Mouse (Mus musculus) erythroid progenitor cell, adult 5-6 weeks (primary cell): ENCODE measurements around the gene Bet1l. TPM values are rescaled to one million over a fixed set of nuclear protein-coding genes. Genes with fewer than 3 reads are reported as not detected.

ENCODE experiments used
- ATAC-seq: replicated peaks from 2 replicates; pipeline ENCODE4 v1.8.0; 2016; ENCODE audit warnings: moderate number of reproducible peaks, mild to moderate bottlenecking, moderate TSS enrichment, inconsistent platforms; ENCODE audit not compliant: poor library complexity, low FRiP score, severe bottlenecking
- total RNA-seq, 2 experiments: library from RNA; stranded (forward) in 1 of 2; stranded (reverse) in 1 of 2; fragments of 150-400 nt in 1 of 2; fragments of 186-747, 209-891 nt in 1 of 2; gene quantifications; 2 replicates each; pipeline versions ENCODE4 v1.2.3 to v1.2.4; 2015 to 2017; ENCODE audit warnings: low replicate concordance in 2 of 2

Gene Bet1l
- total RNA-seq, 2 experiments from 2014 or later = 9.2 to 9.4 TPM

- no peak for ATAC-seq
Observed at GRCm38 (mm10) chr7:140836243-140837115, 20.9 kb downstream of the Bet1l start.

- ATAC-seq = no peak
Observed at GRCm38 (mm10) chr7:140835758-140836087, 21.7 kb downstream of the Bet1l start.

- ATAC-seq = 0 out of 2 replicates have a peak, but pooled peaks have one; percentile 25
Observed at GRCm38 (mm10) chr7:140834968-140835757, 22.2 kb downstream of the Bet1l start, which contains the start of gene Urah. TSS of gene Urah (plus strand) at chr7:140835018.

GRCm38 (mm10) chr7:140833341-140833740 is 24.0 kb downstream of the Bet1l start:
- ATAC-seq = no peak

GRCm38 (mm10) chr7:140831447-140831846 is 25.9 kb downstream of the Bet1l start:
- ATAC-seq = no peak

GRCm38 (mm10) chr7:140828171-140828881 is 29.1 kb downstream of the Bet1l start:
- peak; percentile 39; the same call in 1 of the 2 replicates for ATAC-seq

- no peak for ATAC-seq
Observed at GRCm38 (mm10) chr7:140822731-140823130, 34.6 kb downstream of the Bet1l start.

GRCm38 (mm10) chr7:140821653-140822329 is 35.6 kb downstream of the Bet1l start, which contains the start of gene Zfp941:
TSS of gene Zfp941 (minus strand) at chr7:140822178.
- ATAC-seq = peak; percentile 57; the same call in 1 of the 2 replicates

GRCm38 (mm10) chr7:140821305-140821652 is 36.1 kb downstream of the Bet1l start:
- ATAC-seq = no peak

- ATAC-seq = no peak
Observed at GRCm38 (mm10) chr7:140820173-140820572, 37.2 kb downstream of the Bet1l start.

GRCm38 (mm10) chr7:140812850-140813249 is 44.5 kb downstream of the Bet1l start:
- no peak for ATAC-seq

- ATAC-seq = no peak
Observed at GRCm38 (mm10) chr7:140811714-140812113, 45.7 kb downstream of the Bet1l start.

- ATAC-seq = no peak
Observed at GRCm38 (mm10) chr7:140810496-140810895, 46.9 kb downstream of the Bet1l start.

GRCm38 (mm10) chr7:140805704-140806103 is 51.7 kb downstream of the Bet1l start:
- peak; percentile 76 for ATAC-seq

Other genes with a start within 250 kb of the Bet1l start
- gene Olfr61, start 228.6 kb downstream of the Bet1l start, total RNA-seq (2015; ENCODE audit: low replicate concordance) = not detected in 2 replicates
- not detected in 2 replicates for gene Olfr61, start 228.6 kb downstream of the Bet1l start, total RNA-seq (2017; ENCODE audit: low replicate concordance)
- gene Olfr53, start 211.1 kb downstream of the Bet1l start, total RNA-seq (2015; ENCODE audit: low replicate concordance) = not detected in 2 replicates
- gene Olfr53, start 211.1 kb downstream of the Bet1l start, total RNA-seq (2017; ENCODE audit: low replicate concordance) = not detected in 2 replicates
- gene Olfr539, start 197.6 kb downstream of the Bet1l start, total RNA-seq (2015; ENCODE audit: low replicate concordance) = not detected in 2 replicates
- not detected in 2 replicates for gene Olfr539, start 197.6 kb downstream of the Bet1l start, total RNA-seq (2017; ENCODE audit: low replicate concordance)
- gene Olfr45, start 175.6 kb downstream of the Bet1l start, total RNA-seq (2015; ENCODE audit: low replicate concordance) = not detected in 2 replicates
- not detected in 2 replicates for gene Olfr45, start 175.6 kb downstream of the Bet1l start, total RNA-seq (2017; ENCODE audit: low replicate concordance)
- not detected in 2 replicates for gene Olfr541, start 160.3 kb downstream of the Bet1l start, total RNA-seq (2015; ENCODE audit: low replicate concordance)
- gene Olfr541, start 160.3 kb downstream of the Bet1l start, total RNA-seq (2017; ENCODE audit: low replicate concordance) = not detected in 2 replicates
- gene Cyp2e1, start 93.8 kb downstream of the Bet1l start, total RNA-seq (2015; ENCODE audit: low replicate concordance) = not detected in 2 replicates
- not detected in 2 replicates for gene Cyp2e1, start 93.8 kb downstream of the Bet1l start, total RNA-seq (2017; ENCODE audit: low replicate concordance)
- gene Syce1, start 69.7 kb downstream of the Bet1l start, total RNA-seq (2015; ENCODE audit: low replicate concordance) = 1.8 TPM in 1 of 2 replicates, not detected in the other
- not detected in 2 replicates for gene Syce1, start 69.7 kb downstream of the Bet1l start, total RNA-seq (2017; ENCODE audit: low replicate concordance)
- 0.36 TPM in 1 of 2 replicates, not detected in the other for gene Zfp941, start 35.4 kb downstream of the Bet1l start, total RNA-seq (2015; ENCODE audit: low replicate concordance)
- not detected in 2 replicates for gene Zfp941, start 35.4 kb downstream of the Bet1l start, total RNA-seq (2017; ENCODE audit: low replicate concordance)
- not detected in 2 replicates for gene Urah, start 22.6 kb downstream of the Bet1l start, total RNA-seq (2015; ENCODE audit: low replicate concordance)
- not detected in 2 replicates for gene Urah, start 22.6 kb downstream of the Bet1l start, total RNA-seq (2017; ENCODE audit: low replicate concordance)
- gene Scgb1c1, start 12.0 kb downstream of the Bet1l start, total RNA-seq (2015; ENCODE audit: low replicate concordance) = not detected in 2 replicates
- not detected in 2 replicates for gene Scgb1c1, start 12.0 kb downstream of the Bet1l start, total RNA-seq (2017; ENCODE audit: low replicate concordance)
- gene Odf3, start 9.8 kb downstream of the Bet1l start, total RNA-seq (2015; ENCODE audit: low replicate concordance) = not detected in 2 replicates
- not detected in 2 replicates for gene Odf3, start 9.8 kb downstream of the Bet1l start, total RNA-seq (2017; ENCODE audit: low replicate concordance)
- not detected in 2 replicates for gene Gm45785, start 1.2 kb downstream of the Bet1l start, total RNA-seq (2015; ENCODE audit: low replicate concordance)
- 2.8 TPM in 1 of 2 replicates, not detected in the other for gene Gm45785, start 1.2 kb downstream of the Bet1l start, total RNA-seq (2017; ENCODE audit: low replicate concordance)
- 19.1 and 49.5 TPM in 2 replicates for gene Ric8a, start 620 bp downstream of the Bet1l start, total RNA-seq (2015; ENCODE audit: low replicate concordance)
- gene Ric8a, start 620 bp downstream of the Bet1l start, total RNA-seq (2017; ENCODE audit: low replicate concordance) = 12.1 and 22.2 TPM in 2 replicates
- 74.2 and 90.1 TPM in 2 replicates for gene Psmd13, start 24.4 kb upstream of the Bet1l start, total RNA-seq (2015; ENCODE audit: low replicate concordance)
- 136 and 162 TPM in 2 replicates for gene Psmd13, start 24.4 kb upstream of the Bet1l start, total RNA-seq (2017; ENCODE audit: low replicate concordance)
- gene Sirt3, start 24.7 kb upstream of the Bet1l start, total RNA-seq (2015; ENCODE audit: low replicate concordance) = 14.4 and 16.3 TPM in 2 replicates
- gene Sirt3, start 24.7 kb upstream of the Bet1l start, total RNA-seq (2017; ENCODE audit: low replicate concordance) = 6.5 and 13.5 TPM in 2 replicates
- not detected in 2 replicates for gene Cox8b, start 42.9 kb upstream of the Bet1l start, total RNA-seq (2015; ENCODE audit: low replicate concordance)
- not detected in 2 replicates for gene Cox8b, start 42.9 kb upstream of the Bet1l start, total RNA-seq (2017; ENCODE audit: low replicate concordance)
- gene Nlrp6, start 63.3 kb upstream of the Bet1l start, total RNA-seq (2015; ENCODE audit: low replicate concordance) = not detected in 2 replicates
- gene Nlrp6, start 63.3 kb upstream of the Bet1l start, total RNA-seq (2017; ENCODE audit: low replicate concordance) = not detected in 2 replicates
- 0.72 TPM in 1 of 2 replicates, not detected in the other for gene Pgghg, start 83.8 kb upstream of the Bet1l start, total RNA-seq (2015; ENCODE audit: low replicate concordance)
- 0.90 and 1.3 TPM in 2 replicates for gene Pgghg, start 83.8 kb upstream of the Bet1l start, total RNA-seq (2017; ENCODE audit: low replicate concordance)
- not detected in 2 replicates for gene Ifitm5, start 92.7 kb upstream of the Bet1l start, total RNA-seq (2015; ENCODE audit: low replicate concordance)
- gene Ifitm5, start 92.7 kb upstream of the Bet1l start, total RNA-seq (2017; ENCODE audit: low replicate concordance) = not detected in 2 replicates
- gene Gm45717, start 98.4 kb upstream of the Bet1l start, total RNA-seq (2015; ENCODE audit: low replicate concordance) = not detected in 2 replicates
- not detected in 2 replicates for gene Gm45717, start 98.4 kb upstream of the Bet1l start, total RNA-seq (2017; ENCODE audit: low replicate concordance)
- 61.6 and 73.4 TPM in 2 replicates for gene Ifitm2, start 98.4 kb upstream of the Bet1l start, total RNA-seq (2015; ENCODE audit: low replicate concordance)
- 14.5 and 51.7 TPM in 2 replicates for gene Ifitm2, start 98.4 kb upstream of the Bet1l start, total RNA-seq (2017; ENCODE audit: low replicate concordance)
- gene Ifitm1, start 109.6 kb upstream of the Bet1l start, total RNA-seq (2015; ENCODE audit: low replicate concordance) = 31.0 TPM in 1 of 2 replicates, not detected in the other
- gene Ifitm1, start 109.6 kb upstream of the Bet1l start, total RNA-seq (2017; ENCODE audit: low replicate concordance) = 0.90 and 20.6 TPM in 2 replicates
- 156 and 271 TPM in 2 replicates for gene Ifitm3, start 153.2 kb upstream of the Bet1l start, total RNA-seq (2015; ENCODE audit: low replicate concordance)
- 73.5 and 106 TPM in 2 replicates for gene Ifitm3, start 153.2 kb upstream of the Bet1l start, total RNA-seq (2017; ENCODE audit: low replicate concordance)
- gene Ifitm6, start 160.3 kb upstream of the Bet1l start, total RNA-seq (2015; ENCODE audit: low replicate concordance) = 172 and 212 TPM in 2 replicates
- 65.6 and 95.9 TPM in 2 replicates for gene Ifitm6, start 160.3 kb upstream of the Bet1l start, total RNA-seq (2017; ENCODE audit: low replicate concordance)
- gene Gm17387, start 171.6 kb upstream of the Bet1l start, total RNA-seq (2015; ENCODE audit: low replicate concordance) = not detected in 2 replicates
- gene Gm17387, start 171.6 kb upstream of the Bet1l start, total RNA-seq (2017; ENCODE audit: low replicate concordance) = not detected in 2 replicates
- gene B4galnt4, start 203.5 kb upstream of the Bet1l start, total RNA-seq (2015; ENCODE audit: low replicate concordance) = not detected in 2 replicates
- gene B4galnt4, start 203.5 kb upstream of the Bet1l start, total RNA-seq (2017; ENCODE audit: low replicate concordance) = 0.26 TPM in 1 of 2 replicates, not detected in the other
- 4.3 TPM in 1 of 2 replicates, not detected in the other for gene Pkp3, start 220.6 kb upstream of the Bet1l start, total RNA-seq (2015; ENCODE audit: low replicate concordance)
- 0.91 and 1.3 TPM in 2 replicates for gene Pkp3, start 220.6 kb upstream of the Bet1l start, total RNA-seq (2017; ENCODE audit: low replicate concordance)
- gene Sigirr, start 243.0 kb upstream of the Bet1l start, total RNA-seq (2015; ENCODE audit: low replicate concordance) = 4.2 and 10.5 TPM in 2 replicates
- 1.5 TPM in 1 of 2 replicates, not detected in the other for gene Sigirr, start 243.0 kb upstream of the Bet1l start, total RNA-seq (2017; ENCODE audit: low replicate concordance)